Mouse (Mus musculus): ENCODE results near the gene Try10.
"Not testable (repeated sequence)": the region's sequence is repeated elsewhere in the genome, so short reads cannot be mapped to it uniquely, and the experiment has no call there.

The Try10 gene

DNA sequence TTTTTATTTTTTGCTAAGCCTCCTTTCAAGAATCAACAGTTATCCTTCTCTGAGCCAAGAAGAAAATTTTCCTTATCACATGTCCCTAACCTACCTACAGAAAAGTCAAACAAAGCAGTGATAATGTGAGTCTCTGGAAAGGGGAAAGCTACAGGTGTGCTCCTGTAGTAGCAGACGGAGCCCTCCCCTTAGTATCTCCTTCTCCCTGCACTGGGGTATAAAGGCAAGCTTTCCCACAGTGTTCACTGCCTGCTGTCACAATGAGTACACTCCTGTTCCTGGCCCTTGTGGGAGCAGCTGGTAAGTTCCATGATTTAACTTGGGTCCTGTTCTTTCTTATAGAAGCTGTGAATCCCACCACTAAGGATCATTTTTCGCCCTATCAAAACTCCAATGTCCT, at the start of gene Try10:
Gene Try10 (plus strand): TSS at position 174 of the 400 bp plus-strand sequence.
- no peak for DNase-seq (ENCODE audit: low spot score)

DNA sequence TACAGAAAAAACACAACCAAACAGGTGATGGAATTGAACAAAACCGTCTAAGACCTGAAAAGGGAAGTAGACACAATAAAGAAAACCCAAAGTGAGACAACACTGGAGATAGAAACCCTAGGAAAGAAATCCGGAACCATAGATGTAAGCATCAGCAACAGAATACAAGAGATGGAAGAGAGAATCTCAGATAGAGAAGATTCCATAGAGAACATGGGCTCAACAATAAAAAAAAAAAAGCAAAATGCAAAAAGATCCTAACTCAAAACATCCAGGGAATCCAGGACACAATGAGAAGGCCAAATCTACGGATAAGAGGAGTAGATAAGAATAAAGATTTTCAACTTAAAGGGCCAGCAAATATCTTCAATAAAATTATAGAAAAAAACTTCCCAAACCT, 37.2 kb upstream of the Try10 start, which contains the start of gene Try5:
Gene Try5 (minus strand): TSS at position 101 of the 400 bp plus-strand sequence.
- not testable (repeated sequence) for DNase-seq (ENCODE audit: low spot score)

DNA sequence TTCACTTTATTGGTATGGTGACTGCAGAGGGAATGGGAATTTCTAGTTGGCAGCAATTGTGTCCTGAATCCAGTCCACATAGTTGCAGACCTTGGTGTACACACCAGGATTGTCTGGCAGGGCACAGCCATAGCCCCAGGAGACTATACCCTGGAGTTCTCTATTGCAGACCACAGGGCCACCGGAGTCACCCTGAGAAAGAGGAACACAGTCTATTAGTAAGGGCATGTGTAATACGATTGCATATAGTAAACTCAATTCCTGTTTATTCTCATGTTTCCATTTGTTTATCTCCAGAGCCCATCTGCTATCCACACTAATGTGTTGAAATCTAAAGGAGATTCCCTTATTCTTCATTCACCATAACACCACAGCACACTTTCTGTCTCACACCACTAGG, 19.9 kb downstream of the Try10 start:
- DNase-seq (ENCODE audit: low spot score): not testable (repeated sequence)

DNA sequence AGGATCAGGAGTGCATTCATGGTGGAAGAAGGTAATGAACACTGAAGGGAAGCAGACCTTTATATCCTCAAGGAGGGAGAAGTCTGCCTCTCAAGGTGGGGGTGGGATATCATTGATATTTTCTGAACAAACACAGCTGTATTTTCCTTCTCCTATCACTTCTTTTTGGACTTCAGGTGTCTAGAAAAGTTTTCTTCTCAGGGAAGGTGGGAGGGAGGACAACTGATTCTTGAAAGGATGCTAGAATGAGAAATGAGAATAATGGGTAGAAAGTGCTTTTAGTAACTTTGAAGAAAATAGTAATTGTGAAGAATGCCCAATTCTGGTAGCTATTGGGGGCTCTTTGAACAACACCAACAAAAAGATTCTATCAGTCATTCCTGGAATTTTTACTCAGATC, 23.7 kb downstream of the Try10 start, which contains the start of gene Prss3:
Gene Prss3 (minus strand): TSS at position 101 of the 400 bp plus-strand sequence.
- not testable (repeated sequence) for DNase-seq (ENCODE audit: low spot score)

DNA sequence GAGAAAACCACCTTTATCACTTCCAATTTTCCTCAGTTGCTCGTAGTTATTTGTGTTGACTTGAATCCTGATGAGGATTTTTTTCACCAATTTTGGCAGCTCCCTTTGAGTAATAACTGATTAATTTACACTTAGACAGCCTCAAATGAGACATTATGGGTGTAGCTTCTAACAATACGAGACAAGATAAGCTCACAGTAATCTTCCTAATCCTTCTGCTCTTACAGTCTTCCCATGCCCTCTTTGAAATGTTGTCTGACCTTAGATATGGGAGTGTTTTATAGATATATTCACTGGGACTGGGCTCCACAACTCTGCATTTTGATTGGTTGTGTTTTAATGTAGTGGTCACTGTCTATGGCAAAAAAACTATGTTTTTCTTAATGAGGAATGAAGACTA, 32.9 kb downstream of the Try10 start:
- no peak for DNase-seq (ENCODE audit: low spot score)

DNA sequence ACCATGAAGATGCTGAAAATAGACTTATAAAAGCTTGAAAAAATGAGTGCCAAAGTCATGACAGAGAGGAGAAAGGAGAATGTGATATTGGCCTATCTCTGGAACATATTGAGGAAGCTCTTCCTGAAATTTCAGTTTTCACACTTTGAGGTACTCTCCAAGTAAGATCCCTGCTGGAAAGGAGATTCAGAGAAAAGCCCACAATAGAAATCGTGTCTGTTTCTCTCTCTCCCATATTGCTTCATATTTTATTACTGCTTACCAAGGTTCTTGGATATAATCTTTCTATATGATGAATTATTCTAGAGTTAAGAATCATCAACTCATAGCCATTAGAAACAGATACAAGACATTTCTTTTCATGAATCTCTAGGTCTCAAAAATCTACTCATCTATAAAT, 37.7 kb downstream of the Try10 start:
- DNase-seq (ENCODE audit: low spot score): not testable (repeated sequence)

DNA sequence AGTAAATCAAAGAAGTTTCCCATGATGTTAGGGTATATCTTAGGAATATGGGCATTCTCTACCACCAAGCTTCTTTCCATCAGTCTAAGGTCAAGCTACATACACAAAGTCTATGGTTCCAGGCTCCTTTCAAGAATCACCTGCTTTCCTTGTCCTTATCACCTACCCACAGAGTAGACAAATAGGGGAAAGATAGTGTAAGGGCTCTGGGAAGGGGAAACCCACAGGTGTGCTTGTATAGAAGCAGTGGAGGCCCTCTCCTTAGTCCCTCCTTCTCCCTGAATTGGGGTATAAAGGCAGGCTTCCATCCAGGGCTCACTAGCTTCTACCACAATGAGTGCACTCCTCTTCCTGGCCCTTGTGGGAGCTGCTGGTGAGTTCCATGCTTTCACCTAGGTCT, 38.2 kb downstream of the Try10 start, which contains the start of gene Gm5771:
Gene Gm5771 (plus strand): TSS at position 301 of the 400 bp plus-strand sequence.
- not testable (repeated sequence) for DNase-seq (ENCODE audit: low spot score)
